Mouse (Mus musculus) lung, embryonic 14.5 days (tissue): ENCODE results near the gene Card19. TPM values are rescaled to one million over a fixed set of nuclear protein-coding genes. Genes with fewer than 3 reads are reported as not detected.
A peak's percentile ranks its signal among the peaks of the same experiment; 100 is the strongest.

Experiments
- ATAC-seq: fragments of 200-750 bp; cut with Nextera tagmentation; 2 replicates; pipeline ENCODE4 v1.8.0; 2017; ENCODE audit warnings: mild to moderate bottlenecking, moderate TSS enrichment, moderate library complexity; ENCODE audit not compliant: insufficient read depth
- DNase-seq: peaks from one replicate; pipeline ENCODE4 v3.0.0-alpha.2; 2015
- H3K27ac ChIP-seq: fragments of 300-500 bp; sonication (generic); 2 replicates; pipeline ENCODE4 v1.5.1; 2014; ENCODE audit warnings: low read depth, mild to moderate bottlenecking, moderate library complexity
- H3K27me3 ChIP-seq: fragments of 300-500 bp; sonication (generic); 2 replicates; pipeline ENCODE4 v1.6.1; 2014; ENCODE audit warnings: low read length, control low read depth; ENCODE audit not compliant: insufficient read depth
- H3K36me3 ChIP-seq: fragments of 300-500 bp; sonication (generic); 2 replicates; pipeline ENCODE4 v1.6.1; 2014; ENCODE audit warnings: control low read depth; ENCODE audit not compliant: insufficient read depth
- H3K4me1 ChIP-seq: fragments of 300-500 bp; sonication (generic); 2 replicates; pipeline ENCODE4 v1.6.1; 2014; ENCODE audit warnings: antibody characterized with exemption, control low read depth; ENCODE audit not compliant: insufficient read depth
- H3K4me2 ChIP-seq: fragments of 300-500 bp; sonication (generic); 2 replicates; pipeline ENCODE4 v1.6.1; 2014; ENCODE audit warnings: mild to moderate bottlenecking
- H3K4me3 ChIP-seq: fragments of 300-500 bp; sonication (generic); 2 replicates; pipeline ENCODE4 v1.5.1; 2014; ENCODE audit warnings: low read depth, low read length
- H3K9ac ChIP-seq: fragments of 300-500 bp; sonication (generic); 2 replicates; pipeline ENCODE4 v1.6.1; 2014
- H3K9me3 ChIP-seq: fragments of 300-500 bp; sonication (generic); 2 replicates; pipeline ENCODE4 v1.6.1; 2016; ENCODE audit warnings: low read depth, low read length, control low read depth
- CTCF ChIP-seq: IDR thresholded peaks from 2 replicates; pipeline ENCODE4 v1.5.1; 2016; ENCODE audit warnings: antibody characterized with exemption, low read depth
- WGBS: fragments of 180-500 bp; shearing (Covaris S2); extraction: QIAGEN DNeasy Blood & Tissue Kit; methylation state at CpG from one replicate; pipeline ENCODE4 v1.1.7; 2014; 5-methylcytosine and 5-hydroxymethylcytosine counted together
- polyA plus RNA-seq: library from polyadenylated mRNA; unstranded; fragments of >200 nt; fragmentation: Nextera tagmentation; extraction: Ambion mirVana; gene quantifications from 2 replicates; pipeline ENCODE4 v1.2.1, GENCODE M21; 2014

Gene Card19
- polyA plus RNA-seq, 1 experiment from 2014 or later, result 47.9 TPM

DNA sequence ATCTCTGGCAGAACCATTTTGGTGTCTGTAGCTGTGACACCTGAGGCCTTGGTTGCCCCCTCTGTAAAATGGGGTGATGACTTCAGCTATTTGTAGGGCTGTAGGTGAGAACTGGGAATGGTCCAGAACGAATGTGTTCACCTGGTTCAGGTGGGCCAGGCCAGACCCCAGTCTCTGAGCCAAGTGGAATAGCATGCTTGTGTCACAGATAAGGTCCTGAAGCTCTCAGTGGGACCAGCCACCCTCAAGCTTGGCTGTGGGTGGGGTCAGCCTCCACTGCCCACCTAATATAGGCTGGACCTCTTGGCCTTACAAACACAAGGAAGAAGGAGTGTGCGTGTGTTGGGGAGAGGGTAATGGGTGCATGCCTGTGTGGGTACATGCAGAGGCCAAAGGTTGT, 9.5 kb downstream of the Card19 start:
- ATAC-seq, result no peak
- no peak overlapping the region for H3K27ac ChIP-seq
- WGBS, result 91% methylated on average over 2 of the region's 2 CpGs

GRCm38 (mm10) chr13:49205381-49205998, 10.3 kb downstream of the Card19 start:
- Histone ChIP-seq H3K27ac (no peak overlapping the region), H3K4me1 (no peaks in the 10 kb centered on the region), H3K9ac (no peak overlapping the region), H3K36me3 (peaks cover 12% of the 10 kb centered on the region; the same call in 1 of the 2 replicates), H3K27me3 (no peaks in the 10 kb centered on the region), H3K4me3 (no peak overlapping the region), H3K9me3 (no peaks in the 10 kb centered on the region), H3K4me2 (no peak overlapping the region)
- TF ChIP-seq CTCF, result peak; percentile 96
- WGBS, result 26% methylated on average over 13 of the region's 13 CpGs
- peak; percentile 56; the same call in 1 of the 2 replicates for ATAC-seq
- peak; percentile 88 for DNase-seq

More for the DNA sequence above, 9.5 kb downstream of the Card19 start:
- H3K4me3 ChIP-seq, result no peak overlapping the region
- H3K4me1 ChIP-seq, result no peaks in the 10 kb centered on the region
- no peak for TF ChIP-seq CTCF
- peaks cover 12% of the 10 kb centered on the region; the same call in 1 of the 2 replicates for H3K36me3 ChIP-seq
- DNase-seq, result no peak
- H3K27me3 ChIP-seq, result no peaks in the 10 kb centered on the region
- H3K4me2 ChIP-seq, result no peak overlapping the region
- H3K9ac ChIP-seq, result no peak overlapping the region
- no peaks in the 10 kb centered on the region for H3K9me3 ChIP-seq

DNA sequence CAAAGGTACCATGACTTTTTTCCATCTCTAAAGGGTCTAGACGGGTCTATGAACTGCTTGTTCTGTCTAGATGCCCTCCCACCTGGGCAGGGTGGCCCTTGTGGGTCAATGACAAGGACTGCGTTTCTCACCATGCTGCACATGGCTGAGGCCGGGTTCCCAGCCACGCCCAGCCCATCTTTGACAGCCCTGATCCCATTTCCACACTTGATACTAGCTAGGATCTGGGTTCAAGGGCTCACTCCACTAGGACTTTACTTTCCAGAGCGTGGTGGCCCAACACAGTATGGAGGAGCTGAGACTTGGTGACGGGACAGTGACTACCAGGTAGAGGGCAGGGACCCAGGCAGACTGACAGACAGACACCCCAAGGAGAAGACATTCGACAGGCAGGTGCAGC, 13.3 kb downstream of the Card19 start:
- Histone ChIP-seq H3K9me3 (no peaks in the 10 kb centered on the region), H3K36me3 (peaks cover 12% of the 10 kb centered on the region; the same call in 1 of the 2 replicates), H3K4me2 (no peak overlapping the region), H3K27ac (no peak overlapping the region), H3K4me1 (no peaks in the 10 kb centered on the region), H3K27me3 (no peaks in the 10 kb centered on the region), H3K9ac (no peak overlapping the region), H3K4me3 (no peak overlapping the region)
- WGBS, result 89% methylated on average over 7 of the region's 7 CpGs
- DNase-seq (no peak), ATAC-seq (no peak)
- no peak for TF ChIP-seq CTCF

GRCm38 (mm10) chr13:49200688-49201087, 15.1 kb downstream of the Card19 start:
- ATAC-seq (no peak), DNase-seq (no peak)
- no peaks in the 10 kb centered on the region for H3K9me3 ChIP-seq
- H3K4me3 ChIP-seq, result no peak overlapping the region
- H3K36me3 ChIP-seq, result peaks cover 9% of the 10 kb centered on the region; the same call in 1 of the 2 replicates
- H3K27me3 ChIP-seq, result no peaks in the 10 kb centered on the region
- WGBS, result 83% methylated on average over 13 of the region's 13 CpGs
- no peak for TF ChIP-seq CTCF
- H3K4me1 ChIP-seq, result no peaks in the 10 kb centered on the region
- no peak overlapping the region for H3K4me2 ChIP-seq
- no peak overlapping the region for H3K9ac ChIP-seq
- no peak overlapping the region for H3K27ac ChIP-seq

GRCm38 (mm10) chr13:49199891-49200290, 15.9 kb downstream of the Card19 start:
- peaks cover 12% of the 10 kb centered on the region; the same call in 1 of the 2 replicates for H3K36me3 ChIP-seq
- H3K27ac ChIP-seq, result no peak overlapping the region
- H3K4me1 ChIP-seq, result no peaks in the 10 kb centered on the region
- WGBS, result 89% methylated on average over 7 of the region's 7 CpGs
- no peak overlapping the region for H3K4me2 ChIP-seq
- TF ChIP-seq CTCF, result no peak
- DNase-seq, result no peak
- no peak overlapping the region for H3K4me3 ChIP-seq
- H3K9me3 ChIP-seq, result no peaks in the 10 kb centered on the region
- no peaks in the 10 kb centered on the region for H3K27me3 ChIP-seq
- no peak for ATAC-seq
- H3K9ac ChIP-seq, result no peak overlapping the region

DNA sequence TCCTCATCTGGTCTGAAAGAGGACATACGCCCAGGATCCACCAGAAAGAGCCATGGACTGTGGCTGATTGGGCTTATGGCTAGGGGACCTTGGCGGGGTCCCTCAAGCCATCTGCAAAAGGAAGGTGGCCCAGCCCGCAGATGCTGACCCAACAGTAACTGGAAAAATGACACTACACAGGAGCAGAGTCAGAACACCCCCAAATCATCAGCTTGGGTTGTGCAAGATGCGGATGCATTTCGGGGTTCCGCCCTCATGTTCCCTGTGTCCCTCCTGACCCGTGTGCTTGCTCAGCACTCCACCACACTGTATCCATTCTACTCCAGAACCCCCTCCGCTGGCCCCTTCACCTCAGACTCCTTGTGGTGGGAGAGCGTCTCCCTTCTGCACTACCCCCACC, 17.1 kb downstream of the Card19 start:
- WGBS, result 85% methylated on average over 9 of the region's 9 CpGs
- peaks cover 10% of the 10 kb centered on the region; the same call in 1 of the 2 replicates for H3K36me3 ChIP-seq
- no peak overlapping the region for H3K9ac ChIP-seq
- H3K4me3 ChIP-seq, result no peak overlapping the region
- H3K27me3 ChIP-seq, result no peaks in the 10 kb centered on the region
- H3K4me1 ChIP-seq, result no peaks in the 10 kb centered on the region
- no peak for TF ChIP-seq CTCF
- ATAC-seq, result no peak
- no peak overlapping the region for H3K27ac ChIP-seq
- H3K4me2 ChIP-seq, result no peak overlapping the region
- H3K9me3 ChIP-seq, result no peaks in the 10 kb centered on the region
- no peak for DNase-seq

DNA sequence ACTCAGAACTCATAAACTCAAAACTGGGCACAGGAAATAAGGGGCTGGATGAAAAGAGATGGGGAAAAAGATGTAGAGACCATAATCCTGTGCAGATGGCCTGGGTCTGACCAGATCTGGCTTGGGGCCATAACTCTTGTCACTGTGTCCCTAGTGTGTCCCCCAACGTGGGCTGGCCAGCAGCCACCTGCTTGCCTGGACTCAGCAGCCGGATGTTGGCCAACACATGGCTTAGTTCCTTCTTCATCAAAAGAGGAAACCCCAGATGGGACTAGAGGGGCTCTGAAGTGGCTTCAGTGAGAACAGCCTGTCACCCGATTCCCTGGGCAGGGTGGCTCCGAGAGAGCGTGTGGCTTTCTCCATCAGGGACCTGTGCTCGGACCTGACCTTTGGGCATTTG, 19.1 kb downstream of the Card19 start:
- H3K36me3 ChIP-seq, result peaks cover 5% of the 10 kb centered on the region; the same call in 1 of the 2 replicates
- WGBS, result 74% methylated on average over 6 of the region's 6 CpGs
- DNase-seq, result no peak
- no peak for TF ChIP-seq CTCF
- no peak overlapping the region for H3K4me3 ChIP-seq
- H3K9ac ChIP-seq, result no peak overlapping the region
- no peak overlapping the region for H3K4me2 ChIP-seq
- H3K27ac ChIP-seq, result no peak overlapping the region
- ATAC-seq, result no peak
- H3K4me1 ChIP-seq, result no peaks in the 10 kb centered on the region
- H3K27me3 ChIP-seq, result no peaks in the 10 kb centered on the region
- H3K9me3 ChIP-seq, result no peaks in the 10 kb centered on the region

GRCm38 (mm10) chr13:49196211-49196610, 19.6 kb downstream of the Card19 start:
- H3K9me3 ChIP-seq, result no peaks in the 10 kb centered on the region
- H3K27me3 ChIP-seq, result no peaks in the 10 kb centered on the region
- DNase-seq, result no peak
- no peak overlapping the region for H3K27ac ChIP-seq
- peaks cover 5% of the 10 kb centered on the region; the same call in 1 of the 2 replicates for H3K36me3 ChIP-seq
- TF ChIP-seq CTCF, result no peak
- no peak overlapping the region for H3K4me2 ChIP-seq
- H3K4me3 ChIP-seq, result no peak overlapping the region
- H3K9ac ChIP-seq, result no peak overlapping the region
- WGBS, result 83% methylated on average over 5 of the region's 5 CpGs
- H3K4me1 ChIP-seq, result no peaks in the 10 kb centered on the region
- no peak for ATAC-seq
